Mouse (Mus musculus): ENCODE data around the gene Olfr1368. TPM values are rescaled to one million over a fixed set of nuclear protein-coding genes. Genes with fewer than 3 reads are reported as not detected.
A peak's percentile ranks its signal among the peaks of the same experiment; 100 is the strongest.
"Not testable (repeated sequence)": the region's sequence is repeated elsewhere in the genome, so short reads cannot be mapped to it uniquely, and the experiment has no call there.

The Olfr1368 gene
- total RNA-seq, 2 experiments from 2014 or later, result not detected

GRCm38 (mm10) chr13:21168371-21169011 lies 22.8 kb upstream of the Olfr1368 start:
- DNase-seq (ENCODE audit: low spot score in 2 of 2), result peak; percentile 23 to 44

DNA sequence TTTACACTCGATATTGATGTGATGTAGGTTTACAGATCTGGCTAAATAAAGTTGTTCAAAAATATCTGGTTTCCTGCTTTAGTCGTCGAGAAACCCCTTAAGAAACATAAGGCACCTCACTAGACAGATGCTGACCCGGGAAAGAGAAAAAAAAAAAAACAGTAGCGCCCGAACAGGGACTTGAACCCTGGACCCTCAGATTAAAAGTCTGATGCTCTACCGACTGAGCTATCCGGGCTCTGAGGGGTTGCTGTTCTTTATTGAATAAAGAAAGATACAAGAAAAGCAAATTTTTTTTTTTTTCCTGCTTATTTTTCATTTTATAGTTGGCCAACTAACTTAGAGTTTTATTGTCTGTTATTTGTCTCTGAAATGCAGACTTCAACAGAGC lies 22.2 kb upstream of the Olfr1368 start:
- DNase-seq (ENCODE audit: low spot score in 2 of 2), result no peak

- peak; percentile 73 to 88 for DNase-seq (ENCODE audit: low spot score in 2 of 2)
These were observed 21.6 kb upstream of the Olfr1368 start for GRCm38 (mm10) chr13:21166936-21167909.

DNA sequence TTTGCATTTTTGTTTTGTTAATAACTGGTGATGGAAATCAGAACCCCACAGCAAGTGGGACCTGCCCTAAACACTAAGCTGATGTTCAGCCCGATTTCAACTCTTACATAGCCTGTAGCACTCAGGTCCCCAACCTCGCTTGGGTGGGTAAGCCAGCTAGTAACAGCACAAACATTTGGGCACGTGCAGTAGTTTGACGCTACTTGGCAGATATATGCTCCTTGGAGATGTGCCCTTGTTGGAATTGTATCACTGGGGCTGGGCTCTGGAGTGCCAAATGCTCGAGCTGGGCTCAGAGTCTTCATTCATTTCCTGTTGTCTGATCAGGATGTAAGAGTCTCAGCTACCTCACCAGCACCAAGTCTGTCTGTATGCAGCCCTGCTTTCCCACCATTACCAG lies 16.9 kb upstream of the Olfr1368 start:
- no peak for DNase-seq (ENCODE audit: low spot score in 2 of 2)

DNA sequence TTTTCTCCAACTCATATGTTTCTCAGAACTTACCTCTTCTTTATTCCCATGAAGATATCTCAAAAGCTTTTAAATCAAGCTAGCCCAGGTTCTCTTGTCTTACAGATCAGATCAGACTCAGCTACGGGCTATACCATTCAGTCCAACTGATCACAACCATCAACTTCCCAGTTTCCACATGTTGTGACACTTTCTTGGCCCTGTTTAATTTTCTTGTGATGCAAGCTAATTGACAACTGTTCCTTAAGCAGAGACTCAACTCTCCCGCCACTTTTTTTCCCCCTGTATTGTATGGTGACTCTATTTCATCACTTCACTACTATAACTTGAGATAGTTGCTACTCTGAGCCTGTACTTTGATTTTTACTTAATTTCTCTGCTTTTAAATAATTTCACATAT lies 15.9 kb upstream of the Olfr1368 start:
- no peak for DNase-seq (ENCODE audit: low spot score in 2 of 2)

DNA sequence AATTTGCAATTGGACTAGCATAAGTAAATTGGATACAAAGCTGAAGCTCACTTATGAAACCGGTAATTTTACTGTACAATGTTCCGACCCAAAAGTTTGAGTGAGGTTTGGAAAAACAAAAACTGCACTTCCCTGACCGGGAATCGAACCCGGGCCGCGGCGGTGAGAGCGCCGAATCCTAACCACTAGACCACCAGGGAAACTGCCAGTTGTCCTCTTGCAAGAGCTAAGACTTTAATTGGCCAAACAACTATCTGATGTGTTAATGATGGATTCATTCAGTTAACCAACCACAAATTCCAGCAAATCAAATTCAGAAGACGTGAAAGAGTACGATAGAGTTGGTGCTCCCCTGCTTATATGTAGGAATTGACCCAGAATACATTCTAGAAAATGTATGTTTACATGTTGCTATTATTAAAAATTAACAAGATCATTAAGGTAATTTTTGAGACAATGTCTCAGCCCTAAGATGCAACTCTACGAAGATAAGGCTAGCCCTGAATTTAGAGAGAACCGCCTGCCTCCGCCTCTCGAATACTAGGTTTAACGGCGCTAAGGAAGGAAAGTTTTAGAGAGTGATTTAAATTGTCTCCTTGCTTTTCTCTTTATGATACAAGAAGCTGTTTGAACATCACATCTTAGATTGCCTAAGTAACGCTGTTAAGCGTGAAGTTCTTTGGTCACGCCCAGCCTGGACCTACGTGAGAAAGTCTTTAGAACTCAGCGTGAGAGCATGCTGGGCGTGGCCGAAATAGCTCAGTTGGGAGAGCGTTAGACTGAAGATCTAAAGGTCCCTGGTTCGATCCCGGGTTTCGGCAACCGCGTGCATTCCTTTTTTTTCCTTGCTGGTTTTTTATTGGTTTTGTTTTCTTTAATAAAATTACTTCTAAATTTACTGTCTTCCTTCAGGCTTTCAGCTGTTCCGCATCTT lies 15.3 kb upstream of the Olfr1368 start:
- peak; percentile 94 for DNase-seq (ENCODE audit: low spot score in 2 of 2)

- no peak for DNase-seq (ENCODE audit: low spot score in 2 of 2)
These were observed 14.4 kb upstream of the Olfr1368 start for GRCm38 (mm10) chr13:21160041-21160511.

DNA sequence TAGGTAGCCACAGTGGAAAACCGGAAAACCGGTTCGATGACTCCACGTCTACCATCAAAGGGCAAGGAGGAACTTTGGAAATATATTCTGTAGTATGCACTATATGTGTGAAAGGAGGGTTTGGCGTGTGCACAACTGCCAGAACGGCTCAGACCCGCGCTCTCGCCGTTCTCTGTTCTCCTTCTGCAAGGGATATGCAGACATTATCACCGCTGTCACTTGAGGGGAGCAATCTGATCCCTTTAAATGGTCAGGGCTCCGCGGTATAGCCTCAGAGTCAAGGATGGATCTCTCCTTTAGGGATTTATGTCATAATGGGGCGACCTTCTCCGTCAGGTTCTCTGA lies 13.8 kb upstream of the Olfr1368 start:
- no peak for DNase-seq (ENCODE audit: low spot score in 2 of 2)

GRCm38 (mm10) chr13:21158785-21159474 lies 13.3 kb upstream of the Olfr1368 start:
- DNase-seq (ENCODE audit: low spot score in 2 of 2), result peak; percentile 73 to 86

DNA sequence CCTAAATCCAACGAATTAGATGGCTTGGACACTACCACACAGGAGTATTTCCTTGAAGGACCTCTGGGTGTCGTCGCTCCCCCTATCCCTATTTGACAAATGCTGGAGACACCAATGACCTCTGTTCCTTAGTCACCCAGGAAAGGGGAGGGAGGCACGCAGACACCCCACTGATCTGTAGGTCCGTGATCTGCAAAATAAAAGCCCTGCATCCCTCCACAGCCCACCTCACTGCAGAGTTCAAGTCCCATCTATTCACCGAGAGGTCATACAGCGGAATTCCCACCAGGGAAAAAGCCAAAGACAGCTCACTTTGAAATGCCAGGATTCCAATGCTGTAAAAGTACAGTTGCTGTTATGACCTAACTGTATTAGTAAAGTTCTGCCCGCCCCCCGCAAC lies 12.4 kb upstream of the Olfr1368 start:
- DNase-seq (ENCODE audit: low spot score in 2 of 2), result no peak

GRCm38 (mm10) chr13:21155888-21156287 lies 10.2 kb upstream of the Olfr1368 start:
- no peak for DNase-seq (ENCODE audit: low spot score in 2 of 2)

GRCm38 (mm10) chr13:21142421-21142820 lies 3.2 kb downstream of the Olfr1368 start:
- DNase-seq (ENCODE audit: low spot score in 2 of 2), result no peak

DNA sequence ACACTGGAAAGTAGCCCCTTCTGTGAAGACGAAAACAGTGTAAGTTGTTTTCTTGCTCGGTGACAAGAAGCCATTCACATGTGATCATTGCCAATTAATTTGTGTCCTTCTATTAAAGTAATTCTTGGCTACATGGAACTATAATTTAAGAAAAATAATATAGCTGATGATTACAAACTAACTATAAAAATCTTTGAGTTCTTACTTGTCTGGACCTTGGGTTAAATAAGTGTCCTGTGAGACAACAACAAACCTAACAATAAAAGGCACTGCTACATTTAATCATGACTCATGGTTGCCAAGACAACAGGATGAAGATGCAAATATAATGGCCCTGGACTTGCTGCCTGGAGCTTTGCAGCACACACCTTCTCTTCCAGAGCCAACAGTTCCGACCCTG lies 16.3 kb downstream of the Olfr1368 start, which contains the start of gene Olfr263:
TSS of gene Olfr263 (plus strand) at position 301 of the 400 bp plus-strand sequence.
- not testable (repeated sequence) for DNase-seq (ENCODE audit: low spot score in 2 of 2)

- DNase-seq (ENCODE audit: low spot score in 2 of 2), result no peak
These were observed 31.5 kb downstream of the Olfr1368 start for GRCm38 (mm10) chr13:21114121-21114520.

DNA sequence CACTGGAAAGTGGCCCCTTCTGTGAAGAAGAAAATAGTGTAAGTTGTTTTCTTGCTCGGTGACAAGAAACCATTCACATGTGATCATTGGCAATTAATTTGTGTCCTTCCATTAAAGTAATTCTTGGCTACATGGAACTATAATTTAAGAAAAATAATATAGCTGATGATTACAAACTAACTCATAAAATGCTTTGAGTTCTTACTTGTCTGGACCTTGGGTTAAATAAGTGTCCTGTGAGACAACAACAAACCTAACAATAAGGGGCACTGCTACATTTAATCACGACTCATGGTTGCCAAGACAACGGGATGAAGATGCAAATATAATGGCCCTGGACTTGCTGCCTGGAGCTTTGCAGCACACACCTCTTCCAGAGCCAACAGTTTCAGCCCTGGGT lies 34.5 kb downstream of the Olfr1368 start, which contains the start of gene Olfr1369-ps1:
TSS of gene Olfr1369-ps1 (plus strand) at position 301 of the 400 bp plus-strand sequence.
- not testable (repeated sequence) for DNase-seq (ENCODE audit: low spot score in 2 of 2)

DNA sequence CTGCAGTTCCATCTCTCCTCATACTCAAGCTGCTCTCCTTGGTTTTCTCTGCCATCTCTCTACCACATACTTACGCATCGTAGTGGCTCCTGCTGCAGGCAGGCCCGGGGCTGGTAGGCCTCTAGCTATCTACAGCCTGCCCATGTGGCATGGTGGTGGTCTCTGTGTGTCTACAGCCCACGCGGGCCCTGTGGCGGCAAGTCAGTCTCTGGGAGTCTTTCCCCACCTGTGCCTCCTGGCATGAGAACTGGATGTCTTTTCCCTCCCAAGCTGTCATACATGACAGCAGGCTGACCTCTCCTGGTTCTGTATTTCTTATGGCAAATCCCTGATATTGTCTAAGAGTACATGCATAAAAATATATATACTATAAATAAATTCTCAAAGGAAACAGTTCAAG lies 35.2 kb downstream of the Olfr1368 start:
- no peak for DNase-seq (ENCODE audit: low spot score in 2 of 2)

GRCm38 (mm10) chr13:21109759-21110158 lies 35.9 kb downstream of the Olfr1368 start:
- DNase-seq (ENCODE audit: low spot score in 2 of 2), result no peak
